Comparison of ENCODE assay signal across 9 mouse cellular contexts in the genomic region with DNA sequence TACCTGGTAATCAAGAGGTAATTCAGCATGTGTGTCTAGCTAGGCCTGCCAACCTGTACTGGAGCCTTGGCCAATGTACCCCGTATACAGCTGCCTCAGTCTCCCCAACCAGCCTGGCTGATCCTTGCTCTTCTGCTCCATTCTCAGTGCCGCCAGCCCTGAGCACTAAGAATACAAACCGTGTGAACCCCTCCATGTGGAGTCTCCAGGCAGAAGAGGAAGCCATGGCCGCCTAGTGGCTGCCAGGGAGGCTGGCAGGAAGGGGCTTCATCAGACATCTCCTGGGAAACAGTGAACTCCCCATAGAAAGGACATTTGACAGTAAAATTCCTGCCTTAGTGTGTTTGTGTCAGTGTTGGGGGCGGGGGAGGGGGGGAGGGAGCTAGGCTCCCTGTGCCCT. TPM values are rescaled to one million over a fixed set of nuclear protein-coding genes. Genes with fewer than 3 reads are reported as not detected.
DNase-seq lines count a peak whose midpoint lies in the region; ATAC-seq and TF ChIP-seq lines count a peak whose summit lies in the region.
"Had no signal": no experiment of that assay in that cellular context is flagged by ENCODE, and none has a peak within 500 bp of the region (broad histone marks: within the 10 kb centered on the region; RNA-seq: fewer than 3 reads in every experiment).

No protein-coding gene starts in this region.

- DNase-seq in liver, embryonic 11.5 days (ENCODE audit: low spot score): no peak
- DNase-seq in forebrain, postnatal 0 days: peak; percentile 85
- DNase-seq in limb, embryonic 10.5 days (ENCODE audit: low spot score): peak; percentile 71
- DNase-seq in retina, postnatal 1 day: peak; percentile 79
- no peak for DNase-seq in adrenal gland, postnatal 10 days

- ATAC-seq in liver, embryonic 15.5 days (ENCODE audit: insufficient read depth): no peak
- ATAC-seq in liver, embryonic 11.5 days (replicated peaks; ENCODE audit: low FRiP score): no peak
- ATAC-seq in forebrain, postnatal 0 days: peak; percentile 87

- no peak overlapping the region for H3K9ac ChIP-seq in liver, embryonic 15.5 days
- H3K9ac ChIP-seq in liver, embryonic 11.5 days (ENCODE audit: low read depth, low read length): no peak overlapping the region
- no peak overlapping the region for H3K9ac ChIP-seq in forebrain, postnatal 0 days
- H3K9ac ChIP-seq: embryonic facial prominence, embryonic 15.5 days; limb, embryonic 12.5 days had no signal

- H3K4me3 ChIP-seq in liver, embryonic 15.5 days (replicated peaks): no peak overlapping the region
- no peak overlapping the region for H3K4me3 ChIP-seq in liver, embryonic 11.5 days (ENCODE audit: low read depth, low read length)
- H3K4me3 ChIP-seq in bone marrow macrophage, adult 2 months (ENCODE audit: insufficient read depth, low read length): no peak overlapping the region
- H3K4me3 ChIP-seq in forebrain, postnatal 0 days (ENCODE audit: low read depth, low read length): no peak overlapping the region
- H3K4me3 ChIP-seq in limb, embryonic 10.5 days: no peak overlapping the region
- H3K4me3 ChIP-seq: embryonic facial prominence, embryonic 15.5 days; limb, embryonic 12.5 days had no signal

- H3K27ac ChIP-seq in liver, embryonic 15.5 days (replicated peaks): peak overlapping the region; percentile 77
- H3K27ac ChIP-seq in liver, embryonic 11.5 days (ENCODE audit: low read depth, low read length): no peak overlapping the region
- no peak overlapping the region for H3K27ac ChIP-seq in bone marrow macrophage, adult 2 months (ENCODE audit: insufficient read depth, low read depth, low read length)
- peak overlapping the region; percentile 89 for H3K27ac ChIP-seq in forebrain, postnatal 0 days (ENCODE audit: low read depth, low read length)
- H3K27ac ChIP-seq in limb, embryonic 10.5 days: no peak overlapping the region
- H3K27ac ChIP-seq: embryonic facial prominence, embryonic 15.5 days; limb, embryonic 12.5 days had no signal

- H3K4me1 ChIP-seq in liver, embryonic 15.5 days (replicated peaks): 0 out of 2 replicates have a peak, but pooled peaks cover 22% of the 10 kb centered on the region
- H3K4me1 ChIP-seq in liver, embryonic 11.5 days (replicated peaks; ENCODE audit: control insufficient read depth, insufficient read depth, low read length): no peaks in the 10 kb centered on the region
- no peaks in the 10 kb centered on the region; the same call in 1 of the 2 replicates for H3K4me1 ChIP-seq in bone marrow macrophage, adult 2 months (ENCODE audit: control insufficient read depth, insufficient read depth, low read length)
- peaks cover 14% of the 10 kb centered on the region for H3K4me1 ChIP-seq in forebrain, postnatal 0 days (ENCODE audit: insufficient read depth)
- peaks cover 43% of the 10 kb centered on the region for H3K4me1 ChIP-seq in limb, embryonic 10.5 days

- peak; percentile 44 for TF ChIP-seq CTCF in bone marrow macrophage, adult 2 months (IDR thresholded peaks at IDR 0.05; ENCODE audit: low read depth, low read length)
- TF ChIP-seq CTCF in forebrain, postnatal 0 days (IDR thresholded peaks at IDR 0.05; ENCODE audit: low read depth): peak; percentile 89

- no peaks in the 10 kb centered on the region for H3K36me3 ChIP-seq in liver, embryonic 15.5 days (replicated peaks)
- no peaks in the 10 kb centered on the region for H3K36me3 ChIP-seq in liver, embryonic 11.5 days (ENCODE audit: control insufficient read depth, insufficient read depth, low read length)
- H3K36me3 ChIP-seq in forebrain, postnatal 0 days (ENCODE audit: insufficient read depth): no peaks in the 10 kb centered on the region
- no peaks in the 10 kb centered on the region for H3K36me3 ChIP-seq in limb, embryonic 10.5 days
- H3K36me3 ChIP-seq: embryonic facial prominence, embryonic 15.5 days; limb, embryonic 12.5 days had no signal

- no peak for TF ChIP-seq POLR2A in bone marrow macrophage, adult 2 months (IDR thresholded peaks at IDR 0.05; ENCODE audit: borderline replicate concordance, low read depth, low read length)

- no peaks in the 10 kb centered on the region for H3K9me3 ChIP-seq in liver, embryonic 15.5 days (replicated peaks)
- H3K9me3 ChIP-seq in liver, embryonic 11.5 days (ENCODE audit: control insufficient read depth, low read length): no peaks in the 10 kb centered on the region
- H3K9me3 ChIP-seq in forebrain, postnatal 0 days (ENCODE audit: low read length): no peaks in the 10 kb centered on the region
- H3K9me3 ChIP-seq in limb, embryonic 10.5 days (replicated peaks): no peaks in the 10 kb centered on the region
- H3K9me3 ChIP-seq: embryonic facial prominence, embryonic 15.5 days; limb, embryonic 12.5 days had no signal

- peaks cover 81% of the 10 kb centered on the region for H3K27me3 ChIP-seq in liver, embryonic 15.5 days
- peaks cover 77% of the 10 kb centered on the region for H3K27me3 ChIP-seq in liver, embryonic 11.5 days (replicated peaks; ENCODE audit: control insufficient read depth, insufficient read depth, low read length)
- no peaks in the 10 kb centered on the region for H3K27me3 ChIP-seq in forebrain, postnatal 0 days (ENCODE audit: insufficient read depth, low read length)
- H3K27me3 ChIP-seq in limb, embryonic 10.5 days (ENCODE audit: low read depth, poor library complexity, severe bottlenecking): peaks cover 88% of the 10 kb centered on the region

- H3K4me2 ChIP-seq in liver, embryonic 15.5 days: no peak overlapping the region
- no peak overlapping the region for H3K4me2 ChIP-seq in liver, embryonic 11.5 days
- H3K4me2 ChIP-seq in forebrain, postnatal 0 days (ENCODE audit: low read depth): peak overlapping the region; percentile 90; the same call in 1 of the 2 replicates
- H3K4me2 ChIP-seq: embryonic facial prominence, embryonic 15.5 days; limb, embryonic 12.5 days had no signal

- 7% methylated on average over 5 of the region's 5 CpGs for WGBS in liver, embryonic 15.5 days (ENCODE audit: insufficient replicate concordance)
- whole genome bisulfite sequencing in liver, embryonic 11.5 days: 6% methylated on average over 5 of the region's 5 CpGs
- 5% methylated on average over 5 of the region's 5 CpGs for WGBS in forebrain, postnatal 0 days
- 2% methylated on average over 5 of the region's 5 CpGs for WGBS in limb, embryonic 10.5 days

RNA-seq across cellular contexts. Expression of a gene that starts 33.2 kb away (rescaled TPM):
- polyA plus RNA-seq in liver, embryonic 15.5 days (2015; fragmentation: Nextera tagmentation; extraction: Ambion mirVana): not detected in 2 replicates
- polyA plus RNA-seq in liver, embryonic 11.5 days (2014; fragmentation: Nextera tagmentation; extraction: Ambion mirVana): 0.10 and 0.18 TPM in 2 replicates
- not detected in 2 replicates for polyA plus RNA-seq in bone marrow macrophage, adult 2 months (2012; ENCODE audit: insufficient read depth, insufficient read length, missing spikeins)
- total RNA-seq in forebrain, postnatal 0 days (2014; rRNA removed): 133 and 140 TPM in 2 replicates
- 74.9 and 77.3 TPM in 2 replicates for polyA plus RNA-seq in forebrain, postnatal 0 days (2015; fragmentation: Nextera tagmentation; extraction: Ambion mirVana)
- polyA plus RNA-seq in limb, embryonic 10.5 days (2016; fragmentation: Nextera tagmentation; extraction: Ambion mirVana): not detected in 2 replicates
- not detected for total RNA-seq in adrenal gland, postnatal 10 days (2021)

RNA-seq across cellular contexts. Expression of a gene that starts 51.9 kb away (rescaled TPM):
- polyA plus RNA-seq in liver, embryonic 15.5 days (2015; fragmentation: Nextera tagmentation; extraction: Ambion mirVana): 0.59 and 0.93 TPM in 2 replicates
- polyA plus RNA-seq in liver, embryonic 11.5 days (2014; fragmentation: Nextera tagmentation; extraction: Ambion mirVana): 0.38 TPM in 1 of 2 replicates, not detected in the other
- polyA plus RNA-seq in bone marrow macrophage, adult 2 months (2012; ENCODE audit: insufficient read depth, insufficient read length, missing spikeins): not detected in 2 replicates
- 19.4 and 32.5 TPM in 2 replicates for total RNA-seq in forebrain, postnatal 0 days (2014; rRNA removed)
- 91.4 and 121 TPM in 2 replicates for polyA plus RNA-seq in forebrain, postnatal 0 days (2015; fragmentation: Nextera tagmentation; extraction: Ambion mirVana)
- 0.13 TPM in 2 replicates for polyA plus RNA-seq in limb, embryonic 10.5 days (2016; fragmentation: Nextera tagmentation; extraction: Ambion mirVana)
- 1 to 10 TPM in 1 of 2 experiments, under 1 TPM in 1; 1.00 to 1.7 TPM for total RNA-seq in adrenal gland, postnatal 10 days (2021)

Comparison
In these comparisons a context has a peak if more than half of its experiments do, and no peak if none do; other contexts are left out.
1. H3K27ac ChIP-seq: peak in liver, embryonic 15.5 days (single experiment) and forebrain, postnatal 0 days (single experiment); none in liver, embryonic 11.5 days (single experiment), bone marrow macrophage, adult 2 months (single experiment) and limb, embryonic 10.5 days (single experiment).
2. DNase-seq: peak in forebrain, postnatal 0 days (single experiment), limb, embryonic 10.5 days (single experiment) and retina, postnatal 1 day (single experiment); none in liver, embryonic 11.5 days (single experiment) and adrenal gland, postnatal 10 days (single experiment).
3. RNA of a gene that starts 33.2 kb away (polyA plus RNA-seq): 74.9 to 77.3 TPM in forebrain, postnatal 0 days; 0.10 to 0.18 TPM in liver, embryonic 11.5 days, not detected in liver, embryonic 15.5 days, not detected in bone marrow macrophage, adult 2 months and not detected in limb, embryonic 10.5 days; every median in the first group is over 10 times any median in the second.
4. RNA of a gene that starts 51.9 kb away (polyA plus RNA-seq): 91.4 to 121 TPM in forebrain, postnatal 0 days; 0.59 to 0.93 TPM in liver, embryonic 15.5 days, 0.38 TPM in liver, embryonic 11.5 days, 0.13 TPM in limb, embryonic 10.5 days and not detected in bone marrow macrophage, adult 2 months; every median in the first group is over 10 times any median in the second.